Mouse (Mus musculus) cortical plate, adult 2 months (tissue): ENCODE results near the gene D5Ertd579e.

ENCODE experiments used
- CTCF ChIP-seq: fragments of 200-500 bp; IDR thresholded peaks from 2 replicates; pipeline ENCODE4 v1.5.1; 2011; ENCODE audit warnings: mild to moderate bottlenecking, control low read depth, low read length; ENCODE audit not compliant: insufficient read depth; ENCODE audit errors: extremely low read depth
- POLR2A ChIP-seq: fragments of 200-500 bp; IDR thresholded peaks from 2 replicates; pipeline ENCODE4 v1.6.1; 2011; ENCODE audit warnings: mild to moderate bottlenecking, low read length, control low read depth; ENCODE audit not compliant: insufficient read depth; ENCODE audit errors: extremely low read depth

DNA sequence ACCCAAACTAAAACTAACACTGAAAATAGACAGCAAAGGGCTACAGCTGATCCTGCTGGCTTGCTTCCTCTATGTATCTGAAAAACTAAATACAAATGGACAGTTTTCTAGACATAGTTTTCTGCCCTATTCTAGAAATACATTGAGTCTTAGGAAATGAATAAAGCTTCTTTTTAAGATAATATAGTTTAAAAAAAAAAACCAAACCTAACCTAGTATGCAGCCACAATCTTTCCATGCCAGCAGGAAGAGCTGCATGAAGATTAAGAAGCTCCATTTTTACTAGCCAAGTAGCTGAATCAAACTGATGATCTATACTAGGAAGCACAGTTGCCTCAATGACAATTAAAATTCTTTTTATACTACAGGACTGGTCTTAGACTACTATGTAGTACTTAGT is 14.6 kb downstream of the D5Ertd579e start:
- TF ChIP-seq POLR2A (no peak), CTCF (no peak)
